Mouse (Mus musculus) embryonic fibroblast, embryonic 13.5 days (primary cell): ENCODE measurements around the gene Ssb.
"Not testable (repeated sequence)": the region's sequence is repeated elsewhere in the genome, so short reads cannot be mapped to it uniquely, and the experiment has no call there.

ENCODE experiments used
- CTCF ChIP-seq: IDR thresholded peaks from 2 replicates; pipeline ENCODE4 v1.5.1; 2011; ENCODE audit warnings: mild to moderate bottlenecking, control low read depth, low read length, moderate library complexity, borderline replicate concordance; ENCODE audit not compliant: insufficient read depth
- POLR2A ChIP-seq: IDR thresholded peaks from 2 replicates; pipeline ENCODE4 v1.6.1; 2011; ENCODE audit warnings: low read depth, mild to moderate bottlenecking, control low read depth, low read length, moderate library complexity

DNA sequence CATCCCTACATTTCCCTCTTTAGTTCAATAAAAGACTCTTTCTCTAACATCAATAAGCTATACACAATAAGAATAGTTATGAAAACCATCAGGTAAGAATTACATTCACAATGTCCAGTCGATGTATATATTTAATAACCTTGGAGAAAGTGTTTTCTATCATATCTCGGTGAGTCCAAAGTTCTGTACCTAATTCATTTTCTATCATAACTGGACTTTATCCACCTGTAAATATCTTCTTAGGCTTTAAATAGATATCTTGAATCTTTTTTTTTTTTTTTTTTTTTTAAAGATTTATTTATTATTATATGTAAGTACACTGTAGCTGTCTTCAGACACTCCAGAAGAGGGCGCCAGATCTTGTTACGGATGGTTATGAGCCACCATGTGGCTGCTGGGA is 46.0 kb downstream of the Ssb start:
- TF ChIP-seq POLR2A, CTCF: not testable (repeated sequence)
